Mouse (Mus musculus): ENCODE results near the gene Hmgcs1. TPM values are rescaled to one million over a fixed set of nuclear protein-coding genes. Genes with fewer than 3 reads are reported as not detected.

Hmgcs1 gene
- polyA plus RNA-seq, 1 experiment from 2014 or later: 322 TPM

- ATAC-seq: no peak
- 92% methylated on average over 6 of the region's 6 CpGs for WGBS
- peaks cover 81% of the 10 kb centered on the region for H3K36me3 ChIP-seq (ENCODE audit: poor library complexity, severe bottlenecking)
These were observed 17.7 kb downstream of the Hmgcs1 start for GRCm38 (mm10) chr13:119707906-119708305.

GRCm38 (mm10) chr13:119708941-119709340 is 18.8 kb downstream of the Hmgcs1 start:
- H3K9me3 ChIP-seq (replicated peaks): no peaks in the 10 kb centered on the region
- peaks cover 78% of the 10 kb centered on the region for H3K36me3 ChIP-seq (ENCODE audit: poor library complexity, severe bottlenecking)
- WGBS: 91% methylated on average over 5 of the region's 5 CpGs
- no peaks in the 10 kb centered on the region for H3K4me1 ChIP-seq
- no peak for ATAC-seq
- H3K4me2 ChIP-seq: no peak overlapping the region
- H3K4me3 ChIP-seq: no peak overlapping the region
- no peak overlapping the region for H3K9ac ChIP-seq
- H3K27me3 ChIP-seq: no peaks in the 10 kb centered on the region
- H3K27ac ChIP-seq: no peak overlapping the region

More at GRCm38 (mm10) chr13:119707906-119708305, 17.7 kb downstream of the Hmgcs1 start:
- no peak overlapping the region for H3K9ac ChIP-seq
- H3K9me3 ChIP-seq (replicated peaks): no peaks in the 10 kb centered on the region
- no peak overlapping the region for H3K4me2 ChIP-seq
- H3K27ac ChIP-seq: no peak overlapping the region
- no peak overlapping the region for H3K4me3 ChIP-seq
- H3K4me1 ChIP-seq: no peaks in the 10 kb centered on the region
- no peaks in the 10 kb centered on the region for H3K27me3 ChIP-seq

- WGBS: 91% methylated on average over 8 of the region's 8 CpGs
- Histone ChIP-seq H3K9ac (no peak overlapping the region), H3K4me1 (no peaks in the 10 kb centered on the region), H3K4me3 (no peak overlapping the region), H3K4me2 (no peak overlapping the region), H3K36me3 (ENCODE audit: poor library complexity, severe bottlenecking) (peaks cover 76% of the 10 kb centered on the region), H3K27me3 (no peaks in the 10 kb centered on the region), H3K9me3 (replicated peaks) (no peaks in the 10 kb centered on the region), H3K27ac (no peak overlapping the region)
- no peak for ATAC-seq
These were observed 19.4 kb downstream of the Hmgcs1 start for GRCm38 (mm10) chr13:119709388-119710267.

GRCm38 (mm10) chr13:119710268-119710610 is 20.1 kb downstream of the Hmgcs1 start:
- no peak overlapping the region for H3K4me3 ChIP-seq
- 86% methylated on average over 10 of the region's 10 CpGs for WGBS
- H3K9ac ChIP-seq: no peak overlapping the region
- H3K4me1 ChIP-seq: no peaks in the 10 kb centered on the region
- H3K4me2 ChIP-seq: no peak overlapping the region
- no peaks in the 10 kb centered on the region for H3K27me3 ChIP-seq
- no peak overlapping the region for H3K27ac ChIP-seq
- H3K9me3 ChIP-seq (replicated peaks): no peaks in the 10 kb centered on the region
- no peak for ATAC-seq
- H3K36me3 ChIP-seq (ENCODE audit: poor library complexity, severe bottlenecking): peaks cover 72% of the 10 kb centered on the region

GRCm38 (mm10) chr13:119712463-119712862 is 22.3 kb downstream of the Hmgcs1 start:
- no peaks in the 10 kb centered on the region for H3K27me3 ChIP-seq
- H3K27ac ChIP-seq: no peak overlapping the region
- no peak overlapping the region for H3K4me3 ChIP-seq
- H3K9me3 ChIP-seq (replicated peaks): no peaks in the 10 kb centered on the region
- H3K36me3 ChIP-seq (ENCODE audit: poor library complexity, severe bottlenecking): peaks cover 53% of the 10 kb centered on the region
- H3K9ac ChIP-seq: no peak overlapping the region
- H3K4me2 ChIP-seq: no peak overlapping the region
- H3K4me1 ChIP-seq: no peaks in the 10 kb centered on the region
- 90% methylated on average over 11 of the region's 11 CpGs for WGBS
- no peak for ATAC-seq

- Histone ChIP-seq H3K4me3 (no peak overlapping the region), H3K27me3 (no peaks in the 10 kb centered on the region), H3K4me1 (no peaks in the 10 kb centered on the region), H3K4me2 (no peak overlapping the region), H3K9ac (no peak overlapping the region), H3K27ac (no peak overlapping the region), H3K9me3 (replicated peaks) (no peaks in the 10 kb centered on the region), H3K36me3 (ENCODE audit: poor library complexity, severe bottlenecking) (peaks cover 50% of the 10 kb centered on the region)
- 77% methylated on average over 8 of the region's 8 CpGs for WGBS
- ATAC-seq: 0 out of 2 replicates have a peak, but pooled peaks have one; percentile 11
These were observed 23.1 kb downstream of the Hmgcs1 start for GRCm38 (mm10) chr13:119713107-119713787.

- H3K4me3 ChIP-seq: no peak overlapping the region
- no peak overlapping the region; the same call in 1 of the 2 replicates for H3K27ac ChIP-seq
- no peak overlapping the region for H3K9ac ChIP-seq
- WGBS: 83% methylated on average over 9 of the region's 9 CpGs
- no peak overlapping the region for H3K4me2 ChIP-seq
- H3K27me3 ChIP-seq: no peaks in the 10 kb centered on the region
- no peaks in the 10 kb centered on the region for H3K4me1 ChIP-seq
- 0 out of 2 replicates have a peak, but pooled peaks have one; percentile 43 for ATAC-seq
- no peaks in the 10 kb centered on the region for H3K9me3 ChIP-seq (replicated peaks)
- H3K36me3 ChIP-seq (ENCODE audit: poor library complexity, severe bottlenecking): peaks cover 46% of the 10 kb centered on the region
These were observed 23.6 kb downstream of the Hmgcs1 start for GRCm38 (mm10) chr13:119713821-119714220.

GRCm38 (mm10) chr13:119716105-119716504 is 25.9 kb downstream of the Hmgcs1 start:
- 85% methylated on average over 2 of the region's 2 CpGs for WGBS

GRCm38 (mm10) chr13:119722447-119722846 is 32.3 kb downstream of the Hmgcs1 start:
- H3K27ac ChIP-seq: no peak overlapping the region
- no peak overlapping the region for H3K4me2 ChIP-seq
- H3K36me3 ChIP-seq (ENCODE audit: poor library complexity, severe bottlenecking): peaks cover 6% of the 10 kb centered on the region; the same call in 1 of the 2 replicates
- no peak for ATAC-seq
- no peak overlapping the region for H3K4me3 ChIP-seq
- WGBS: 92% methylated on average over 3 of the region's 3 CpGs
- no peaks in the 10 kb centered on the region for H3K4me1 ChIP-seq
- H3K9ac ChIP-seq: no peak overlapping the region
- no peaks in the 10 kb centered on the region for H3K9me3 ChIP-seq (replicated peaks)
- no peaks in the 10 kb centered on the region for H3K27me3 ChIP-seq

More at GRCm38 (mm10) chr13:119716105-119716504, 25.9 kb downstream of the Hmgcs1 start:
- no peak overlapping the region for H3K27ac ChIP-seq
- no peaks in the 10 kb centered on the region for H3K27me3 ChIP-seq
- H3K4me2 ChIP-seq: no peak overlapping the region
- ATAC-seq: no peak
- H3K4me3 ChIP-seq: no peak overlapping the region
- no peak overlapping the region for H3K9ac ChIP-seq
- H3K36me3 ChIP-seq (ENCODE audit: poor library complexity, severe bottlenecking): peaks cover 24% of the 10 kb centered on the region; the same call in 1 of the 2 replicates
- no peaks in the 10 kb centered on the region for H3K4me1 ChIP-seq
- H3K9me3 ChIP-seq (replicated peaks): no peaks in the 10 kb centered on the region

- Histone ChIP-seq H3K4me3 (no peak overlapping the region), H3K9ac (no peak overlapping the region), H3K36me3 (ENCODE audit: poor library complexity, severe bottlenecking) (peaks cover 6% of the 10 kb centered on the region; the same call in 1 of the 2 replicates), H3K4me1 (no peaks in the 10 kb centered on the region), H3K9me3 (replicated peaks) (no peaks in the 10 kb centered on the region), H3K27ac (no peak overlapping the region), H3K4me2 (no peak overlapping the region), H3K27me3 (no peaks in the 10 kb centered on the region)
- no peak for ATAC-seq
- WGBS: 87% methylated on average over 5 of the region's 5 CpGs
These were observed 33.2 kb downstream of the Hmgcs1 start for GRCm38 (mm10) chr13:119723368-119723767.

- Histone ChIP-seq H3K4me2 (no peak overlapping the region), H3K27me3 (no peaks in the 10 kb centered on the region), H3K9ac (no peak overlapping the region), H3K9me3 (replicated peaks) (no peaks in the 10 kb centered on the region), H3K27ac (no peak overlapping the region), H3K4me3 (no peak overlapping the region), H3K36me3 (ENCODE audit: poor library complexity, severe bottlenecking) (peaks cover 6% of the 10 kb centered on the region; the same call in 1 of the 2 replicates), H3K4me1 (no peaks in the 10 kb centered on the region)
- no peak for ATAC-seq
- WGBS: 86% methylated on average over 7 of the region's 7 CpGs
These were observed 34.4 kb downstream of the Hmgcs1 start for GRCm38 (mm10) chr13:119724541-119724940.

All from forebrain, embryonic 13.5 days (tissue).